Mouse (Mus musculus) myocyte (in vitro differentiated cells): ENCODE results near the gene Ptcd1.

Experiments
- MAX ChIP-seq: IDR thresholded peaks from one replicate; pipeline ENCODE4 v1.6.1; 2011; ENCODE audit warnings: low read depth, mild to moderate bottlenecking, control low read depth
- POLR2A ChIP-seq: IDR thresholded peaks from one replicate; pipeline ENCODE4 v1.6.1; 2011; ENCODE audit warnings: low read depth, mild to moderate bottlenecking, control low read depth, moderate library complexity; ENCODE audit not compliant: insufficient read length
- POLR2AphosphoS2 ChIP-seq: IDR thresholded peaks from one replicate; pipeline ENCODE4 v1.6.1; 2011; ENCODE audit warnings: low read depth, control low read depth; ENCODE audit not compliant: insufficient read length
- TCF12 ChIP-seq: IDR thresholded peaks from one replicate; pipeline ENCODE4 v1.6.1; 2011; ENCODE audit warnings: mild to moderate bottlenecking, control low read depth; ENCODE audit not compliant: poor library complexity, insufficient read depth, severe bottlenecking

GRCm38 (mm10) chr5:145164710-145165109, 2.2 kb downstream of the Ptcd1 start:
- TF ChIP-seq MAX (no peak), POLR2A (no peak), POLR2AphosphoS2 (no peak), TCF12 (no peak)
